In genomic region chr9:72663534-72663918, GRCm38 (mm10) we compare ENCODE assay signal across 8 mouse cellular contexts. TPM values are rescaled to one million over a fixed set of nuclear protein-coding genes. Genes with fewer than 3 reads are reported as not detected.
DNase-seq lines count a peak whose midpoint lies in the region; ATAC-seq and TF ChIP-seq lines count a peak whose summit lies in the region.

No protein-coding gene starts in this region.

- peaks cover 34% of the 10 kb centered on the region for H3K4me1 ChIP-seq in embryonic facial prominence, embryonic 12.5 days
- H3K4me1 ChIP-seq in intestine, embryonic 14.5 days (replicated peaks; ENCODE audit: control insufficient read depth, insufficient read depth, low read length) = peaks cover 29% of the 10 kb centered on the region

- intact Hi-C loops in left cerebral cortex, postnatal 36 days (cut with DNase I) = loop anchor here (5.0 kb wide), 2 partner anchors 36 to 131 kb away; partner anchors contain the start of gene Rfx7

- H3K27me3 ChIP-seq in embryonic facial prominence, embryonic 12.5 days = no peaks in the 10 kb centered on the region
- H3K27me3 ChIP-seq in intestine, embryonic 14.5 days (replicated peaks; ENCODE audit: control insufficient read depth, insufficient read depth, low read length) = no peaks in the 10 kb centered on the region
- no peaks in the 10 kb centered on the region for H3K27me3 ChIP-seq in myocyte (ENCODE audit: control insufficient read depth, insufficient read depth, insufficient read length)

- peak overlapping the region; percentile 99 for H3K9ac ChIP-seq in embryonic facial prominence, embryonic 12.5 days
- peak overlapping the region; percentile 100 for H3K9ac ChIP-seq in intestine, embryonic 14.5 days (ENCODE audit: low read length)

- DNase-seq in layer of hippocampus, adult 2 months (ENCODE audit: low spot score in 2 of 2) = no peak
- no peak for DNase-seq in layer of hippocampus, adult 11-12 months (ENCODE audit: low spot score)
- DNase-seq in intestine, embryonic 14.5 days (ENCODE audit: low spot score) = no peak
- DNase-seq in spleen, adult 18-20 months = no peak
- DNase-seq in left cerebral cortex, postnatal 36 days (ENCODE audit: low spot score in 2 of 2) = no peak
- no peak for DNase-seq in adrenal gland, postnatal 25 days

- peak overlapping the region; percentile 100 for H3K27ac ChIP-seq in layer of hippocampus, adult 2 months
- peak overlapping the region; percentile 100 for H3K27ac ChIP-seq in embryonic facial prominence, embryonic 12.5 days
- peak overlapping the region; percentile 100 for H3K27ac ChIP-seq in intestine, embryonic 14.5 days (ENCODE audit: low read depth)

- no peak for TF ChIP-seq POLR2A in myocyte (IDR thresholded peaks at IDR 0.05; ENCODE audit: insufficient read length, low read depth)

- H3K4me3 ChIP-seq in layer of hippocampus, adult 2 months = peak overlapping the region; percentile 90
- H3K4me3 ChIP-seq in embryonic facial prominence, embryonic 12.5 days = peak overlapping the region; percentile 92
- H3K4me3 ChIP-seq in intestine, embryonic 14.5 days (ENCODE audit: low read depth, low read length) = peak overlapping the region; percentile 96
- H3K4me3 ChIP-seq in myocyte = peak overlapping the region; percentile 89

- H3ac ChIP-seq in myocyte (ENCODE audit: control insufficient read depth, insufficient read length) = no peak overlapping the region

- WGBS in embryonic facial prominence, embryonic 12.5 days = 9% methylated on average over 10 of the region's 10 CpGs
- 4% methylated on average over 10 of the region's 10 CpGs for WGBS in intestine, embryonic 14.5 days

- ATAC-seq in embryonic facial prominence, embryonic 12.5 days (ENCODE audit: insufficient number of reproducible peaks, insufficient read depth, low FRiP score, low TSS enrichment) = no peak
- ATAC-seq in intestine, embryonic 14.5 days (replicated peaks; ENCODE audit: low FRiP score, low TSS enrichment, low read depth) = no peak

- H3K9me3 ChIP-seq in embryonic facial prominence, embryonic 12.5 days = no peaks in the 10 kb centered on the region
- H3K9me3 ChIP-seq in intestine, embryonic 14.5 days (ENCODE audit: control insufficient read depth, low read length) = no peaks in the 10 kb centered on the region

- H3K36me3 ChIP-seq in embryonic facial prominence, embryonic 12.5 days = peaks cover 30% of the 10 kb centered on the region
- peaks cover 40% of the 10 kb centered on the region for H3K36me3 ChIP-seq in intestine, embryonic 14.5 days (ENCODE audit: control insufficient read depth, insufficient read depth, low read length)
- peaks cover 17% of the 10 kb centered on the region for H3K36me3 ChIP-seq in myocyte (ENCODE audit: control insufficient read depth, insufficient read depth)

- TF ChIP-seq CTCF in layer of hippocampus, adult 2 months (conservative IDR thresholded peaks at IDR 0.05) = no peak

- H3K4me2 ChIP-seq in embryonic facial prominence, embryonic 12.5 days (replicated peaks) = peak overlapping the region; percentile 96
- H3K4me2 ChIP-seq in intestine, embryonic 14.5 days (ENCODE audit: low read length) = peak overlapping the region; percentile 88
- peak overlapping the region; percentile 87 for H3K4me2 ChIP-seq in myocyte (ENCODE audit: low read depth)

- H3K79me2 ChIP-seq in myocyte (ENCODE audit: control insufficient read depth, insufficient read depth) = peaks cover 63% of the 10 kb centered on the region

TF ChIP-seq in myocyte, 11 proteins besides CTCF, POLR2A, EP300 and RAD21:
- TF ChIP-seq REST (IDR thresholded peaks at IDR 0.05; ENCODE audit: insufficient read depth, insufficient read length) = no peak

RNA-seq across cellular contexts. Expression of gene Nedd4, which starts 1.4 kb away (rescaled TPM):
- total RNA-seq in layer of hippocampus, adult 2 months (2021) = 100 to 1,000 TPM; 298 to 301 TPM
- 722 and 756 TPM in 2 replicates for polyA plus RNA-seq in embryonic facial prominence, embryonic 12.5 days (2016; fragmentation: Nextera tagmentation; extraction: Ambion mirVana)
- polyA plus RNA-seq in intestine, embryonic 14.5 days (2014; fragmentation: Nextera tagmentation; extraction: Ambion mirVana) = 671 and 756 TPM in 2 replicates
- 195 TPM for polyA plus RNA-seq in myocyte (2012; fragmentation: generic; extraction: Trizol)
- total RNA-seq in left cerebral cortex, postnatal 36 days (2021) = 100 to 1,000 TPM; 259 to 289 TPM
- 418 and 467 TPM in 2 replicates for total RNA-seq in adrenal gland, postnatal 25 days (2021)
